Mouse (Mus musculus) adrenal gland (tissue): Measurements from ENCODE around the gene Tbl2.

Source experiments
- intact Hi-C: fragments of 180-260 bp; cut with DNase I; formaldehyde crosslinking; loops from one replicate; pipeline ENCODE4 v1.15.1; 2025

Tbl2 gene

DNA sequence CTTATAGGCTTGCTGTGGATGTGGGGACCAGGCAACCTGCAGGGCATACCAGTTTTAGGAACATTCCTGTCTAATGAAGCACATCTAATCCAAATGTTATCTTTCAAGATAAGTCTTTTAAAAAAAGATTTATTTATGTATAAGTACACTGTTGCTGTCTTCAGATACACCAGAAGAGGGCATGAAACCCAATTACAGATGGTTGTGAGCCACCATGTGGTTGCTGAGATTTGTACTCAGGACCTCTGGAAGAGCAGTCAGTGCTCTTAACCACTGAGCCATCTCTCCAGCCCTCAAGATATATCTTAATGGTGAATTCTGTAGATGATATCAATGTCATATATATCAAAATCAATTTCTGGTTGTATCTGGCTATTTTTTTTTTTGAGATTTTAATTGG lies 3.5 kb upstream of the Tbl2 start:
- intact Hi-C loops: no loop called here

DNA sequence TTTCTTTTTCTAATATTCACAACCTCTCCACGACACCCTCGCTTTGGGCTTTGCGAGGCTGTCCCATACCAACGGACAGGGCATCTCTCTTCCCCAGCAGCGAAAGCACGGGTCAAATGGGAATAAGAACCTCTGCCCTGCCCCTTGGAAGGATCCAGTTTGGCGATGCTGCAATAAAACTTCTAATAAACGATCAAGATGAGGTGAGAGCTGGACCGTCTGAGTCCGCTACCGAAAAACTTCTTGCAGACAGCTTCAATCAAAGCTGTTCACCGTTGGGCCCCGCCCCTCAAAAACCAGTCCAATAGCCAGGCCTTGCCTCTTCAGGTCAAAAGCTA lies 773 bp upstream of the Tbl2 start:
- intact Hi-C loops: no loop called here

DNA sequence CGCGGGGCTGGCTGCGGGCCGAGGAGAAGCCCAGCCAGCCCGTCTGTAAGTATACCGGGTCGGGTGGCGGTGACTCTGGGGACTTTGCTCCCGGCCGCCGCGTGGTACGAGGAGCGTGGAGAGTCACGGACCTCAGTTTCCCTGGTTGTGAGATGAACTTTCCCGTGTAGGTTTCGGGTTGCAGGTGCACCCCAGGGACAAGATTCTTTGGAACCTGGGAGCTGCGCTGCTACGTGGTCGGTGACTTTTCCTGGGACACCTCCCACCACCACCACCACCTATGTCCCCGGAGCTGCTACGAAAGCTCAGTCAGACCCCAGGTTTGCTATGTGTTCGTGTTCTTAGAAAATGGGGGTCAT lies 342 bp downstream of the Tbl2 start:
- intact Hi-C loops: loop anchor here (5.0 kb wide), 1 partner anchor 43 kb away; no protein-coding TSS in a partner anchor

DNA sequence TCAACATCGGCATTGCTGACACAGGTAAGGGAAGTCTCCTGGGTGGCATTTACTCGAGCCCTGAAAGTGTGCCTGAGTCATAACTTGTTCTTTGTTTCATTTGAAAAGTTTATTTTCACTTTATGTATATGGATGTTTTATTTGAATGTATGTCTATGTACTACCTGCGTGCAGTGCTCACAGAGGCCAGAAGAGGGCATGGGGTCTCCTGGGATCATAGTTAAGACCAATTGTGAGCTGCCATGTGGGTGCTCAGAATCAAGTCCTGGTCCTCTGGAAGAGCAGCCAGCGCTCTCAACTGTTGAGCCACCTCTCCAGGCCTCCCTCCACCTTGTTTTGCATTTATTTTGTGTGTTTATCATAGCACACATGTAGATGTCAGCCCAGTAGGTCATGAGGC lies 7.0 kb downstream of the Tbl2 start:
- intact Hi-C loops: no loop called here

DNA sequence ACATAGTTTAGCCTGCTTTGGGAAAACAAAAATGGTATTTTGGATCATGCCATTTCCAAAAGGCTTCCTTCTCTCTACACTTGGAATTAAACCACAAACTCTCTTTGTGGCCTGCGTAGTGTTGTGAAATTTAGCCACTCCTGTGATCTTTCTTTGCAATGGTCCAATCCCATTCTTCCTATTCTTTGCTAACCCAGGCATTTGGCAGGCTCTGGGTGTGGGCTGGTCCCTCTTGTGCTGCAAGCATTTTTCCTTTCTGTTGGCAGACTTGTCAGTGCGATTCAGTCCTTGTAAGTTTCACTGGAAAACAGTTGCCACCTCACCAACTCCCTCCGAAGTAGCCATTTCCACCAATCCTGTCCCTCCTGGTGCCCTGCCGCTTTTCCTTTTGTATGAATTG lies 11.8 kb downstream of the Tbl2 start:
- intact Hi-C loops: no loop called here

DNA sequence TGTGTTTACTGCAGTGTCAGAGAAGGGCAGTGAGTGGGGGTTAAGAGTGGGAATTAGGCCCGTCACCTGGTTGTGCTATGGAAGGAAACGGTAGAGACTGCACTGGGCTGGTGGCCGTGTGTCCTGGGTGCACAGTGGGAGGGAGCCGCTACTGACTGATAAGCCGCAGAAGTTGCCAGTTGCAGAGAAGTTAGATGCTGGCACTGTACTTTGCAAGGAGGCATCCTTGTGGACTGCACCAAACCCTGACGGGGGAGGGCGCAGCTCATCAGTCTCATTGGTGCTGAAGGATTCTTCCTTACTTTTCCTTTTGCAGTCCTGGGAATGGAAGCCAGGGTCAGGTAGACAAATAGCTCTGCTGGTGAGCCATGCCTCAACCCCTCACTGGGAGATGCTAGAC lies 12.2 kb downstream of the Tbl2 start:
- intact Hi-C loops: no loop called here

DNA sequence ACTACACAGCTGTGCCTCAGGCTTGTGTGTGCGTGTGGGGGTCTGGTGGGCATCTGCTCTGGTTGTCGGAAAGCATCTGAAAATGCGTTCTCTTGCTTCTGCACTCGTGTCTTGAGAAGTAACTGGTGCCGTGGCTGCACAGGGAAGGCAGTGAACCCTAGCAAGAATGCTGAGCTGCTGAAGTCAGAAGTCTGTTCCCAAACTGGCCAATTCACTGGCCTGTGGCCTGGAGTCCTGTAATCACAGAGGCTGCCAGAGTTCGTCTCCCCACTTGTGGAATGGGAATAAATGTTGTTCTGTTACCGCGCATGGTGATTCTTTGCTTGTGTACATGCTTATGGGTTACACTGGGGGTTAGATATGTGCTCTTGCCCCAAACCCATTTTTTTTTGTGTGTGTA lies 12.9 kb downstream of the Tbl2 start:
- intact Hi-C loops: no loop called here

DNA sequence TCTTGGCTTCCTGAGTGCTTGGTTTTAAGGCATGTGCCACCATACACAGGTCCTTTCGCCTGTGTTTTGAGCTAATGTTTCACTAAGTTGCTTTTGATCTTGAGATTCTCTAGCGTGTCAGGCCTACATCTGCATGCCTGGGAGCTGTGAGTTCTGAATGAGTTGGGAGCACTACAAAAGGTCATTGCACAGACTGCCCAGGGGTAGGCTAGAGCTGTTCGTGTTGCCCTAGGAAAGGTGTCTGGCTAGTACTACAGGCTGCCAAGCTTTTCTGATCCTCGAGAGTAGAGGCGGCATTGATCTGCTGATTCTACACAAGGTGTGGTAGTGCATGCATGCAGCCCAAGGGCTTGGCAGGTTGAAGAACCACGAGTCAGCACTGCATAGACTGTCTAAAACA lies 13.4 kb downstream of the Tbl2 start:
- intact Hi-C loops: no loop called here

DNA sequence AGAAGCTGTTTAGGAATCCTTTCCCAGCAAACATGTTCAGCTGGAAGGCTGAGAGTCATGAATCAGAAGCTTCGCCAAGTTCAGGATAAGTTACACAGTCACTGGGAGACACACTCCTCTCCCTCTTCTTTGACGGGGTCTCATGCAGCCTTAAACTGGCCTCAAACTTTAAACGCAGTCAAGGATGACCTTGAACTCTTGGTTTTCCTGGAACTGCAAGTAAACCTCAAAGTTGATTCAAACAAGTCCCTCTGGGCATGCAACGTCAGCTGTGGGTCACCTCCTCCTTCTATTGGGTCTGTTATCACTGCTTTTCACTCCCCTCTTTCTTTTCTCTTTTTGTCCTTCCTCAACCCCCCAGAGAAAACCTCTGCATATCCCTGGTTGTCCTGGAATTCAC lies 17.5 kb downstream of the Tbl2 start:
- intact Hi-C loops: no loop called here

DNA sequence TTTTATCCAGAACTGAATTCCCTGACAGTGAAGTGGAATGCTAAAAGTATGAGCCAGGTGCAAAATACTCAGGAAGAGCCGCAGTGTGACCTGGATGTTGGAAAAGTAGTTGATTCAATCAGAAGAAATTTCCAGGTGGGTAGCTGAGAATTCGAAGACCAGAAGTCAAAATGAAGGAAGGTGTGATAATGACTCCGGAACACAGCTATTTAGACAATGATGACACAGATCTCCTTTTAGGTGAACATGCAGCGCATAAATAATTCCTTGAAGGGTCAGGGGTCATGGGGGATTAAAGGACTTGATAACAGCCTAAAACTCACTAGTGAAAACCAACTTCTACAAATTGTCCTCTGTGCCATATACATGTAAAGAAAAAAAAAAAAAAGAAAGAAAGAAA lies 18.0 kb downstream of the Tbl2 start:
- intact Hi-C loops: no loop called here

DNA sequence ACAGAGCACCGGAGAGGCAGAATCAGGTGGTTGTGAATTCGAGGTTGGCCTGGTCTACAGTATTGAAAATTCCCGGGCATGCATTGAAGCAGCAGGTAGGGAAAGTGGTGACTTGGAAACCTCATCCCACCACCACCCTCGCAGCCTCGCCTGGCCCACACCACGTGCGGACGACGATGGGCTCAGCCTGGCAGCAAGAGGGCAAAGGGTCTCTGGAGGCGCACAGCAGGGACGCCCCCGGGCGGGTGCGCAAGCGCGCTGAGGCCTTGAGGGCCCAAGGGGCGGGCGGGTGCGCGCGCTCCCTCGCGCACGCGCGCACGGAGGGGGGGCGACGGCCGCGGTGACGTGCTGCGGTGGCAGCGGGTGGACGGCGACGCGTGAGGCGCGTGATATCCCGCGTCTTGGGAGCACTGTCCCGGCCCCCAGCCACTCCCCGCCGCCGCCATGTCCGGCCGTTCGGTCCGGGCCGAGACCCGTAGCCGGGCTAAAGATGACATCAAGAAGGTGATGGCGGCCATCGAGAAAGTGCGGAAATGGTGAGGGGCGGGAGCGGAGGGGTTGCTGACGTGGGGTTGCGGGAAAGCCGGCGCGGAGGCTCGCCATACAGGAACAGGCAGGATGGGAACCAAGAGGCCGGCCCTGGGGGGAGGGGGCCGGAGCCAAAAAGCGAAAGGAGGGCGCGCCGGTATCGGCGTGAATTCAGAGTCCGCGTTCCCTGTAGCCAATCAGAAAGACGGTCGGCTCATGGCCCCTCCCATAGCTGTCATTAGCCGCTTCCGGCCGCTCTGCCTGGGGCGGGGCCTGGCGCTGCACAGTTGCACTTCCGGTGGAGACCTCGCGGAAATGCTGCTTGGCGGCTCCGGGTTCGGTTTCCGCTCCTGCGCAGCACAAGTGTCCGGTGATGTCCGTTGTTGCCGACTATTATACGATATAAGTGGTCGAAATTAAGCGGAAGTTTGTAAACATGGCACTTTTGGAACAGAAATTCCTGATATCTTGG lies 18.9 kb downstream of the Tbl2 start, which contains the start of gene Bcl7b:
TSS of gene Bcl7b (plus strand) at position 221 of the 1,000 bp plus-strand sequence.
- intact Hi-C loops: no loop called here

DNA sequence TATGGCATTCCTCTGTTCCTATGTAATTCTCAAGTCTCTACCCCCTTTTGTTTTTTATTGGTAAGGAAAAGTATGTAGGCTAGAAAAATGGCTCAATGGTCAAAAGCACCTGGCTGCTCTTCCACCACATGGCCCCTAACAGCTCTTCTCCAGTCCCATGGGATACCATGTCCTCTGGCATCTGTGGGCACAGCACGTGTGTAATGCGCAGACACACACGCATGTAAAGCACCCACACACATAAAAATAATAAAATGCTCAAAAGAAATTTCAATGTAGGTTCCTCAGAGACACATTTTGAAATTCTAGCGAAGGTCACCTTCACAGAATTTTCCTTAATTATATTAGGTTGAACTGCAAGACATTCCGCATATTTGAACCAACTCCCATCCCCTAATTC lies 20.0 kb downstream of the Tbl2 start:
- intact Hi-C loops: no loop called here

DNA sequence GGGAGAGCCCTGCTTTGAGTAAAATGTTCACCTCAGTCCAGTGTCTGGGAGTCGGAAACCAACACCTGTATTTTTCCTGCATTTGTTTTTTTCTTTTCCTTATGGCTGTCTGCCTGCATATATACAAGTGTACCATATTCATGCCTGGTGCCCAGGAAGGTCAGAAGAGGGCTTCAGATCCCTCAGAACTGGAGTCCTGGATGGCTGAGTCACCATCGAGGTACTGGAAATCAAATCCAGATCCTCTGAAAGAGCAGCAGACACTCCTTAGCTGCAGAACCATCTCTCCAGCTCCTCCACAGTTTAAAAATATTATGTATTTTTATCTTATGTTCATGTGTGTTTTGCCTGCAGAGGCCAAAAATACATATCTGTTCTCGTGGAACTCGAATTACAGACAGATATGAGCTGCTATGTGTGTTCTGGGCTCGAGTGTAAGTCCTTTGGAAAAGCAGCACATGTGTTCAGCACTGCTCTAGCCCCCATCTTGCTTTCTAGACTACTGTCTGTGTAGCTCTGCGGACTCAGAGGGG lies 22.3 kb downstream of the Tbl2 start:
- intact Hi-C loops: no loop called here

DNA sequence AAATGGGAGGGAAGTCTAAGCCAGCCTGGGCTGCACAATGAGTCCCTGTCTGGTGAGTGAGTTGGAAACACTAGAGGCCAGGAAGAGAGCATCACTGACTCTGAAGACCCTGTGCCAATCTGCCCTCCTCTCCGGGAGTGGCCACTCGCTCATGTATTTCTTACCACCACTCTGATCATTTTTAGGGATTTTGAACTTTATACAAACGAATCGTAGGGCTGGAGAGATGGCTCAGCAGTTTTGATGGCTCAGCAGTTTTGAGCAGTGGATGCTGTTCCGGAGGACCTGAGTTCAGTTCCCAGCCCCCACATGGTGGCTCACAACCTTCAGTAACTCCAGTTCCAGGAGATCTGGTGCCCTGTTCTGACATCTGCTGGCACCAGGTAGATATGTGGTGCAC lies 23.5 kb downstream of the Tbl2 start:
- intact Hi-C loops: no loop called here

DNA sequence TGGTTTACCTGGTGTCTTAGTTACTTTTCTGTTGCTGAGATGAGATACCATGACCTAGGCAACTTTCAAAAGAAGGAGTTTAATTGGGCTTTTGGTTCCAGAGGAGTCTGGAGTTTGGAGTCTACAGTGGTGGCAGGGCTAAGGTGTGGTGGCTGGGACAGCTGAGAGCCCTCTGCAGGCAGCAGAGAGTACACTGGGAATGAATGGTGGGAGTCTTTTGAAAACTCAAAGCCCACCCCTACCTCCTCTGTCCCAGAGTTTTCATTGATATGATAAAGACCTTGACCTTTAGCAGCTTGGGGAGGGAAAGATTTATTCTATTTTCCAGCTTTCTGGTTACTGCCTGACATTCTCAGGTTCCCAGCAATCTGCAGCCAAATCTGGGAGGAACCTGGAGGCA lies 25.6 kb downstream of the Tbl2 start:
- intact Hi-C loops: no loop called here

DNA sequence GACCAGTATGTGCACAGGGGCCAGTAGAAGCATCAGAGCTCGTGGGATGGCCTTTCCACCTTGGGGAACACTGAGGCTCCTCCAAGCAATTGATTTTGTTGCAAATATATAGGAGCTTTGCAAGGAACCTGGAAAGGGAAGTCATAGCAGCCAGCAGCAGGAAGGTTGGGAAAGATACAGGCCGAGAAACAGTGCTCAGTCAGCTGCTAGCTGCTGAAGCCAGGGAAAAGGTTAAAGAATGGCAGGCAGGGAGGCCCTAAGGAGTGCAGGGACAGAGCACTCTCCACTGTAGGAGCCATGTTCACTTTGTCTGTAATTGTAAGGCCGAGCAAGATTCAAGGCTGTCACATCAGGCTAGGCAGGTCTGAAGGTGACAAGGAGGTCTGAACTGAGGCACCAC lies 29.1 kb downstream of the Tbl2 start:
- intact Hi-C loops: no loop called here

DNA sequence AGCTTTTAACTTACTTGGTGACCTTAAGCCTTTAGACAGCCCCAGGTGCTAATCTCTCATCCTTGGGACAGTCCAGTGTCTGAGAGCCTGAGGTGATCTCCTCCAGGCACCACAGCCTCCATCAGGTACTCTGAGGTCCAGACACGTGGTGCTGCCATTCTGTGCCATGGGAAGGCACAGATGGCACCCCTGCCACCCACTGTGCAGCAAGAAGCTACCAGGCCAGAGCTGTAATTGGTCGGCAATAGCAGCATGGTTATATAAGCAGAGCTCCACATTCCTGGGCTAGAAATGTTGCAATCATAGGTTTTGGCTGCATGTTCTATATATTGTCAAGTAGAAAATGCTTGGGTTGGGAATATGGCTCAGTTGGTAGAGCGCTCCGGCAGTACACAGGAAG lies 29.5 kb downstream of the Tbl2 start:
- intact Hi-C loops: no loop called here

DNA sequence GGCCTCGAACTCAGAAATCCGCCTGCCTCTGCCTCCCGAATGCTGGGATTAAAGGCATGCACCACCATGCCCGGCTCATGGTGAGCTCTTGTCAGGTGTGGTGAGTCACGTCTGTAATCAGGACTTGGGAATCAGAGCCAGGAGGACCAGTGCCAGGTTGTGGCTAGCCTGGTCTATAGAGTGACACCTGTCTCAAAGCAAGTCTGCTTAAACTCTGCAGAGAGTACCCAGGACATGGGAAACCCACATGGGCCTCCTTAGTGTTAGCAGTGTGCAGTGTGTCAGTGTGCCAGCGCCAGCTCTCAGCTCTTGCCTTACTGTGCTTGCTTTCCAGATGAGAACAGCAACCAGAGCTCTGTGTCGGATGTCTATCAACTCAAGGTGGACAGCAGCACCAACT lies 30.2 kb downstream of the Tbl2 start:
- intact Hi-C loops: loop anchor here (10.0 kb wide), 1 partner anchor 165 kb away; no protein-coding TSS in a partner anchor

DNA sequence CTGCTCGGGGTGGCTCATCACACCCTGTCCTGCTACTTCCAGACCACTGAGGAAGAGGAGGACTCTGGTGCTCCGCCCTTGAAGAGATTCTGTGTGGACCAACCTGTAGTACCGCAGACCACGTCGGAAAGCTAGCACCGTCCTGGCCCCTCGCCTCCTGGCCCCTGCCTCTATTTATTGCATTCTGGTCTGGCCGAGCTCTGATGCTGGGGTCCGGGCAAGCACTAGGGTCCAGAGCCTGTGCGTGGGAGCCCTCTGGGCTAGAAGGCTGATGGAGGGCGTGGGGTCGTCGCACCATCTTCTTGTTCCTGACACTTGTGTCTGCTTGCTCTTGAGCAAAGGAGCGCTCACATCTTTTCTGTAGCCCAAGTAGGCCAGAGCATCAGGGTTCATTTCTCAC lies 31.3 kb downstream of the Tbl2 start:
- intact Hi-C loops: loop anchor here (10.0 kb wide), 1 partner anchor 166 kb away; no protein-coding TSS in a partner anchor

DNA sequence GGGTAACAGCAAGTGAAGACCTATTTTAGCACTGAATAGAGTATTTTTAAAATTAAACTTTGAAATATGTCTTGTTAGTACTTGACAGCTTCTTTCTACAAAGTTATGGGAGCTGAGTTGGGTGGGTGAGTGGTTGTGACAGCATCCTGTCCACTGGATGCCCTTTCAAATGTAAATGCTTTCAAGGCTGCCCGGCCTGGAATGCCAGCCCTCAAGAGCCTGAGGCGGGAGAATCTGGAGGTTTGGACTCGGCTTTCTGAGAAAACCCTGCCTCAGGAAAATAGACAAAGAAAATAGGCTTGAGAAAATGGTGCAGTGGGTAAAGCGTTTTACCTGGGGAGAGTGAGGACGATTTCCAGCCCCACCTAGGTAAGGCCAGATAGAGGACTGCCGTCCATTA lies 32.3 kb downstream of the Tbl2 start:
- intact Hi-C loops: loop anchor here (10.0 kb wide), 1 partner anchor 167 kb away; no protein-coding TSS in a partner anchor

DNA sequence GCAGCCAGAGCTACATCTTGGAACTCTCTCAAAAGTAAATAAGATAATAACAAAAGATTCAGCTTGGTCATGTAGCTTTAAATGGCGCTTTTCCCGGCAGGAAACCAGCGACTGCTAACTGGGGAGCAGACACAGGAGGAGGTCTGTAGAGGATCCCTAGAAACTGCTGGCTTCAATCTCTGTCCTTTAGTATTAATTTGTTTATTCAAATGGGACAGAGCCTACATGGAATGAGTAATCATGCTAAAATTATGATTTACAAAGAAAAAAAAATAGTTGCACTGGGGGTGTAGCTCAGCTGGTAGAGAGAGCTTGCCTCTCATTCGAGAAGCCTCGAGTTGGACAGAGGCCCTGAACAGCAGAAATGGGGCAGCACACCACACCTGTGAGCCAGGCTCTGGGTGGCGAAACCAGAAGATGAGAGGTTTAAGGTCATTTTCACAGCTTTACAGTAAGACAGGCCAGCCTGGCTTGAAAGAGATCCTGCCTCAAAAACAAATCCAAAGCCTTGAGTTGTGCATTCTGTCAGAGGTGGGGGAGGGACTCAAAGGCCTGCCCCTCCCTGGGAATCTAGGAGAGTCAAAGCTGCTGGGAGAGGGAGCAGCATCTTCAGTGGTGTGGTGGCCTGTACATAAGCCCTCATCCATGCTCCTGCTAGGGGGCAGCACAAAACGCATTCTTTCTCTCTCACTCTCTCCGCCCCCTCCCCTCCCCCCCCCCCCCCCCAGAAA lies 33.8 kb downstream of the Tbl2 start:
- intact Hi-C loops: loop anchor here (10.0 kb wide), 1 partner anchor 168 kb away; no protein-coding TSS in a partner anchor

DNA sequence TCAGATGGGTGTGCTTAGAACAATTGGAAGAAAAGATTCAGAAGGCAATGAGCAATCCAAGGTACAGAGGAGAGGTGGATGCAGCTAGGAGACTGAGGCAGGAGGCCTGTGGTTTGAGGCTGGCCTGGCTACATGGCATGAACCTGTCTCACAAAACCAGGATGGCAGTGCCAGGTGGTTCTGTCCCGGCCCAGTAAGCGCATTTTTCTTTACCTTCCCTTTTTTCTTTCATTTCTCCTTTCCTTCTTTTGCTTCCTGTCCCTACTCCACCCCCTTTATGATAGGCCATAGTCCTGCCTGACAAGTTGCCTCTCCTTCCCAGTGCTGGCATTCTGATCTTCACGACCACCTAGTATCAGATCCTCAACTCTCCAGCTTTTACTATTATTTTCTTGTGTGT lies 35.6 kb downstream of the Tbl2 start:
- intact Hi-C loops: loop anchor here (10.0 kb wide), 1 partner anchor 170 kb away; no protein-coding TSS in a partner anchor
